Comparison of ENCODE assay signal across 9 mouse cellular contexts in the genomic region with DNA sequence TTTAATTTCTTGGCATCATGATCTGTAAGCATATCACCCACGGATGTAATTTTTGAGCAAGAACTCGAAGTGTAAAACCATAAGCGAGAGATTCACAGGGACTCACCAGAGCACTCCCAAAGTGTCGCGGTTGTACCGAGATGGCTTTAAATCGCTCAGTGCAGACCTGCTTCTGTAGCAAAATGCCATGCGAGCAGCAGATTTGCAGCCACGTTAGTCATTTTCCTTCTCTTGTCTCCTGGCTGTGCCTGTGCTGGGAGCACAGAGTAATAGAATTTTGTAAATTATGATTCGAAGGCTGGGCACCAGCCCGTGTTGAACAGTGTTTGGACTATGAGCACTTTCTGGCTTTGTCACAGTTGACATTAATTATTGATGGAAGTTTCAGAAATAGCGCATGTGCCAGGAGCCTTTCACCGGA.
A peak's percentile ranks its signal among the peaks of the same experiment; 100 is the strongest.
DNase-seq lines count a peak whose midpoint lies in the region; ATAC-seq lines count a peak whose summit lies in the region.
"Had no signal": no experiment of that assay in that cellular context is flagged by ENCODE, and none has a peak within 500 bp of the region (broad histone marks: within the 10 kb centered on the region; RNA-seq: fewer than 3 reads in every experiment).

No protein-coding gene starts in this region.

- H3K4me2 ChIP-seq in forebrain, embryonic 15.5 days (replicated peaks): peak overlapping the region; percentile 30
- peak overlapping the region; percentile 22; the same call in 1 of the 2 replicates for H3K4me2 ChIP-seq in neural tube, embryonic 12.5 days (replicated peaks)

- peaks cover 15% of the 10 kb centered on the region for H3K4me1 ChIP-seq in forebrain, embryonic 15.5 days
- peaks cover 13% of the 10 kb centered on the region for H3K4me1 ChIP-seq in forebrain, embryonic 10.5 days
- H3K4me1 ChIP-seq in neural tube, embryonic 12.5 days: peaks cover 10% of the 10 kb centered on the region; the same call in 1 of the 2 replicates

- WGBS in forebrain, embryonic 15.5 days: 46% methylated on average over 13 of the region's 13 CpGs
- 83% methylated on average over 13 of the region's 13 CpGs for WGBS in forebrain, embryonic 10.5 days
- 66% methylated on average over 13 of the region's 13 CpGs for WGBS in neural tube, embryonic 12.5 days

- intact Hi-C loops in left cerebral cortex, postnatal 36 days (cut with DNase I): no loop called here

- H3K36me3 ChIP-seq in forebrain, embryonic 15.5 days: no peaks in the 10 kb centered on the region
- no peaks in the 10 kb centered on the region for H3K36me3 ChIP-seq in forebrain, embryonic 10.5 days (replicated peaks)
- no peaks in the 10 kb centered on the region for H3K36me3 ChIP-seq in neural tube, embryonic 12.5 days

- no peak overlapping the region for H3K4me3 ChIP-seq in forebrain, embryonic 15.5 days
- no peak overlapping the region for H3K4me3 ChIP-seq in forebrain, embryonic 10.5 days
- no peak overlapping the region for H3K4me3 ChIP-seq in neural tube, embryonic 12.5 days

- ATAC-seq in forebrain, embryonic 15.5 days (replicated peaks): no peak
- no peak for ATAC-seq in neural tube, embryonic 12.5 days (ENCODE audit: low FRiP score, low read depth)
- no peak for ATAC-seq in monocyte, adult 5-6 weeks (replicated peaks; ENCODE audit: insufficient number of reproducible peaks, low FRiP score, low TSS enrichment, poor library complexity, severe bottlenecking)
- ATAC-seq in erythroid progenitor cell, adult 5-6 weeks (replicated peaks; ENCODE audit: low FRiP score, poor library complexity, severe bottlenecking): no peak

- H3K9ac ChIP-seq in forebrain, embryonic 15.5 days (replicated peaks): no peak overlapping the region; the same call in none of the 2 replicates
- no peak overlapping the region for H3K9ac ChIP-seq in neural tube, embryonic 12.5 days

- DNase-seq in forebrain, embryonic 10.5 days (ENCODE audit: extremely low spot score, low spot score): no peak
- no peak for DNase-seq in neural tube, embryonic 10.5 days (ENCODE audit: extremely low spot score, low spot score)
- peak; percentile 62 to 71 for DNase-seq in left cerebral cortex, postnatal 36 days (ENCODE audit: low spot score in 2 of 2)
- no peak for DNase-seq in thymus, postnatal 0 days (ENCODE audit: low spot score)
- DNase-seq: lung, postnatal 4 days had no signal

- no peaks in the 10 kb centered on the region for H3K9me3 ChIP-seq in forebrain, embryonic 15.5 days
- no peaks in the 10 kb centered on the region for H3K9me3 ChIP-seq in forebrain, embryonic 10.5 days
- H3K9me3 ChIP-seq in neural tube, embryonic 12.5 days: no peaks in the 10 kb centered on the region

- 0 out of 2 replicates have a peak overlapping the region, but pooled peaks have one; percentile 16 for H3K27ac ChIP-seq in forebrain, embryonic 15.5 days (replicated peaks)
- H3K27ac ChIP-seq in forebrain, embryonic 10.5 days: no peak overlapping the region
- no peak overlapping the region for H3K27ac ChIP-seq in neural tube, embryonic 12.5 days

- 0 out of 2 replicates have a peak, but pooled peaks cover 3% of the 10 kb centered on the region for H3K27me3 ChIP-seq in forebrain, embryonic 15.5 days
- H3K27me3 ChIP-seq in forebrain, embryonic 10.5 days (ENCODE audit: poor library complexity, severe bottlenecking): peaks cover 22% of the 10 kb centered on the region; the same call in 1 of the 2 replicates
- H3K27me3 ChIP-seq in neural tube, embryonic 12.5 days (replicated peaks): no peaks in the 10 kb centered on the region

Comparison
In these comparisons a context has a peak if more than half of its experiments do, and no peak if none do; other contexts are left out.
1. DNase-seq: peak in left cerebral cortex, postnatal 36 days (2 of 2); none in forebrain, embryonic 10.5 days (single experiment), neural tube, embryonic 10.5 days (single experiment) and thymus, postnatal 0 days (single experiment).